ENCODE assay signal across 13 mouse cellular contexts in genomic region chr5:118753471-118754044, GRCm38 (mm10).
DNase-seq lines count a peak whose midpoint lies in the region; ATAC-seq and TF ChIP-seq lines count a peak whose summit lies in the region.
"Had no signal": no experiment of that assay in that cellular context is flagged by ENCODE, and none has a peak within 500 bp of the region (broad histone marks: within the 10 kb centered on the region; RNA-seq: fewer than 3 reads in every experiment).

No protein-coding gene starts in this region.

- no peaks in the 10 kb centered on the region for H3K9me3 ChIP-seq in hindbrain, embryonic 12.5 days (replicated peaks)
- H3K9me3 ChIP-seq in hindbrain, embryonic 11.5 days (ENCODE audit: control insufficient read depth, low read length) = no peaks in the 10 kb centered on the region
- no peaks in the 10 kb centered on the region for H3K9me3 ChIP-seq in hindbrain, embryonic 14.5 days (ENCODE audit: control insufficient read depth, low read length)
- H3K9me3 ChIP-seq: G1E; liver, embryonic 13.5 days; stomach, embryonic 15.5 days had no signal

- no peak overlapping the region for H3K4me3 ChIP-seq in hindbrain, embryonic 12.5 days
- no peak overlapping the region for H3K4me3 ChIP-seq in hindbrain, embryonic 11.5 days (ENCODE audit: low read depth, low read length)
- H3K4me3 ChIP-seq in hindbrain, embryonic 14.5 days (replicated peaks; ENCODE audit: low read length) = no peak overlapping the region
- no peak overlapping the region for H3K4me3 ChIP-seq in thymus, adult 2 months (ENCODE audit: control insufficient read depth, insufficient read depth, low read length)
- H3K4me3 ChIP-seq: liver, embryonic 13.5 days; stomach, embryonic 15.5 days had no signal

- 86% methylated on average over 10 of the region's 10 CpGs for WGBS in hindbrain, embryonic 12.5 days
- 82% methylated on average over 10 of the region's 10 CpGs for WGBS in hindbrain, embryonic 11.5 days
- WGBS in hindbrain, embryonic 14.5 days = 81% methylated on average over 10 of the region's 10 CpGs
- WGBS in thymus, adult 2 months = 96% methylated on average over 10 of the region's 10 CpGs

- H3K4me2 ChIP-seq in hindbrain, embryonic 12.5 days (replicated peaks) = no peak overlapping the region
- no peak overlapping the region for H3K4me2 ChIP-seq in hindbrain, embryonic 11.5 days (replicated peaks; ENCODE audit: low read depth, low read length)
- no peak overlapping the region for H3K4me2 ChIP-seq in hindbrain, embryonic 14.5 days (replicated peaks)
- H3K4me2 ChIP-seq: liver, embryonic 13.5 days; stomach, embryonic 15.5 days had no signal

- H3K9ac ChIP-seq in hindbrain, embryonic 12.5 days = no peak overlapping the region
- H3K9ac ChIP-seq in hindbrain, embryonic 11.5 days (ENCODE audit: low read depth, low read length) = no peak overlapping the region
- H3K9ac ChIP-seq in hindbrain, embryonic 14.5 days = no peak overlapping the region
- H3K9ac ChIP-seq: liver, embryonic 13.5 days; stomach, embryonic 15.5 days had no signal

- DNase-seq in hindbrain, embryonic 11.5 days (ENCODE audit: low spot score) = no peak
- DNase-seq in Muller cell, postnatal 12 days (ENCODE audit: inconsistent ontology term) = peak; percentile 72
- DNase-seq in adrenal gland, postnatal 36 days = peak; percentile 58 to 62
- no peak for DNase-seq in hindbrain, embryonic 14.5 days (ENCODE audit: low spot score)
- DNase-seq in thymus, adult 2 months = no peak
- no peak for DNase-seq in thymus, postnatal 10 days (ENCODE audit: low spot score in 2 of 2)
- DNase-seq: heart, postnatal 4 days; liver, embryonic 13.5 days; lung, postnatal 4 days had no signal

- H3K36me3 ChIP-seq in hindbrain, embryonic 12.5 days = peaks cover 98% of the 10 kb centered on the region
- peaks cover 8% of the 10 kb centered on the region; the same call in 1 of the 2 replicates for H3K36me3 ChIP-seq in hindbrain, embryonic 11.5 days (ENCODE audit: control insufficient read depth, insufficient read depth, low read length)
- H3K36me3 ChIP-seq in hindbrain, embryonic 14.5 days (replicated peaks; ENCODE audit: control insufficient read depth, insufficient read depth) = peaks cover 99% of the 10 kb centered on the region
- peaks cover 72% of the 10 kb centered on the region for H3K36me3 ChIP-seq in thymus, adult 2 months (ENCODE audit: control insufficient read depth, insufficient read depth, low read length)

- no peaks in the 10 kb centered on the region for H3K27me3 ChIP-seq in hindbrain, embryonic 12.5 days
- no peaks in the 10 kb centered on the region for H3K27me3 ChIP-seq in hindbrain, embryonic 11.5 days (ENCODE audit: control insufficient read depth, insufficient read depth, low read length)
- H3K27me3 ChIP-seq in hindbrain, embryonic 14.5 days (ENCODE audit: control insufficient read depth, insufficient read depth, low read length) = no peaks in the 10 kb centered on the region
- H3K27me3 ChIP-seq in thymus, adult 2 months (ENCODE audit: control insufficient read depth, insufficient read depth, low read length) = no peaks in the 10 kb centered on the region
- H3K27me3 ChIP-seq: liver, embryonic 13.5 days; stomach, embryonic 15.5 days had no signal

- H3K27ac ChIP-seq in hindbrain, embryonic 12.5 days = peak overlapping the region; percentile 19; the same call in 1 of the 2 replicates
- no peak overlapping the region for H3K27ac ChIP-seq in hindbrain, embryonic 11.5 days (ENCODE audit: low read depth, low read length)
- peak overlapping the region; percentile 60 for H3K27ac ChIP-seq in hindbrain, embryonic 14.5 days
- H3K27ac ChIP-seq in thymus, adult 2 months (ENCODE audit: control insufficient read depth, insufficient read depth, low read length) = no peak overlapping the region
- H3K27ac ChIP-seq: kidney, postnatal 0 days; liver, embryonic 13.5 days; stomach, embryonic 15.5 days had no signal

- peaks cover 12% of the 10 kb centered on the region; the same call in 1 of the 2 replicates for H3K4me1 ChIP-seq in hindbrain, embryonic 12.5 days
- H3K4me1 ChIP-seq in hindbrain, embryonic 11.5 days (replicated peaks; ENCODE audit: control insufficient read depth, insufficient read depth, low read length) = no peaks in the 10 kb centered on the region
- no peaks in the 10 kb centered on the region; the same call in 1 of the 2 replicates for H3K4me1 ChIP-seq in hindbrain, embryonic 14.5 days (replicated peaks; ENCODE audit: control insufficient read depth, insufficient read depth, low read length)
- no peaks in the 10 kb centered on the region for H3K4me1 ChIP-seq in thymus, adult 2 months (replicated peaks; ENCODE audit: control insufficient read depth, insufficient read depth, low read length)
- H3K4me1 ChIP-seq: liver, embryonic 13.5 days; stomach, embryonic 15.5 days had no signal

- ATAC-seq in hindbrain, embryonic 12.5 days (ENCODE audit: low FRiP score) = no peak
- no peak for ATAC-seq in hindbrain, embryonic 11.5 days (ENCODE audit: low FRiP score)
- ATAC-seq in hindbrain, embryonic 14.5 days (ENCODE audit: low FRiP score) = no peak

- TF ChIP-seq POLR2A in thymus, adult 2 months (IDR thresholded peaks at IDR 0.05; ENCODE audit: control insufficient read depth, extremely low read depth, insufficient read depth, low read length, poor library complexity) = no peak

- TF ChIP-seq CTCF in thymus, adult 2 months (IDR thresholded peaks at IDR 0.05; ENCODE audit: borderline replicate concordance, control insufficient read depth, extremely low read depth, insufficient read depth, low read length, poor library complexity) = no peak

Comparison
In these comparisons a context has a peak if more than half of its experiments do, and no peak if none do; other contexts are left out.
1. H3K27ac ChIP-seq: peak in hindbrain, embryonic 12.5 days (single experiment) and hindbrain, embryonic 14.5 days (single experiment); none in hindbrain, embryonic 11.5 days (single experiment) and thymus, adult 2 months (single experiment).
2. DNase-seq: peak in Muller cell, postnatal 12 days (single experiment) and adrenal gland, postnatal 36 days (2 of 2); none in hindbrain, embryonic 11.5 days (single experiment), hindbrain, embryonic 14.5 days (single experiment), thymus, adult 2 months (single experiment) and thymus, postnatal 10 days (0 of 2).